Mouse (Mus musculus) spleen, adult 2 months (tissue): ENCODE measurements around the gene Rpe.

Experiments used
- CTCF ChIP-seq: fragments of 200-500 bp; IDR thresholded peaks from 2 replicates; pipeline ENCODE4 v1.5.1; 2011; ENCODE audit warnings: mild to moderate bottlenecking, inconsistent platforms; ENCODE audit not compliant: insufficient read depth, insufficient read length, insufficient replicate concordance; ENCODE audit errors: extremely low read depth
- POLR2A ChIP-seq: fragments of 200-500 bp; IDR thresholded peaks from 2 replicates; pipeline ENCODE4 v1.6.1; 2011; ENCODE audit warnings: low read depth, low read length, inconsistent platforms

GRCm38 (mm10) chr1:66678662-66679061 lies 22.0 kb upstream of the Rpe start:
- TF ChIP-seq CTCF (no peak), POLR2A (no peak)
